Mouse (Mus musculus) midbrain, embryonic 16.5 days (tissue): ENCODE data around the gene Galntl5. TPM values are rescaled to one million over a fixed set of nuclear protein-coding genes. Genes with fewer than 3 reads are reported as not detected.
"Not testable (repeated sequence)": the region's sequence is repeated elsewhere in the genome, so short reads cannot be mapped to it uniquely, and the experiment has no call there.

Experiments
- ATAC-seq: fragments of 200-750 bp; cut with Nextera tagmentation; 2 replicates; pipeline ENCODE4 v1.8.0; 2017; ENCODE audit warnings: moderate TSS enrichment
- H3K27ac ChIP-seq: fragments of 300-500 bp; sonication (generic); 2 replicates; pipeline ENCODE4 v1.5.1; 2014; ENCODE audit warnings: mild to moderate bottlenecking, low read length, mixed read lengths
- H3K27me3 ChIP-seq: fragments of 300-500 bp; sonication (generic); 2 replicates; pipeline ENCODE4 v1.6.1; 2014; ENCODE audit warnings: low read depth, low read length, mixed read lengths; ENCODE audit not compliant: control insufficient read depth, insufficient read depth
- H3K36me3 ChIP-seq: fragments of 300-500 bp; sonication (generic); 2 replicates; pipeline ENCODE4 v1.6.1; 2014; ENCODE audit warnings: mild to moderate bottlenecking, low read length, moderate library complexity, mixed read lengths; ENCODE audit not compliant: control insufficient read depth, insufficient read depth
- H3K4me1 ChIP-seq: fragments of 300-500 bp; sonication (generic); 2 replicates; pipeline ENCODE4 v1.6.1; 2014; ENCODE audit warnings: mild to moderate bottlenecking, low read length, mixed read lengths; ENCODE audit not compliant: control insufficient read depth, insufficient read depth
- H3K4me2 ChIP-seq: fragments of 300-500 bp; sonication (generic); 2 replicates; pipeline ENCODE4 v1.6.1; 2014; ENCODE audit warnings: mild to moderate bottlenecking, low read length, mixed read lengths
- H3K4me3 ChIP-seq: fragments of 300-500 bp; sonication (generic); 2 replicates; pipeline ENCODE4 v1.5.1; 2014; ENCODE audit warnings: low read depth, mild to moderate bottlenecking, low read length, moderate library complexity, mixed read lengths
- H3K9ac ChIP-seq: fragments of 300-500 bp; sonication (generic); 2 replicates; pipeline ENCODE4 v1.6.1; 2014; ENCODE audit warnings: low read depth, low read length, mixed read lengths
- H3K9me3 ChIP-seq: fragments of 300-500 bp; sonication (generic); replicated peaks from 2 replicates; pipeline ENCODE4 v1.6.1; 2014; ENCODE audit warnings: mild to moderate bottlenecking, low read length, mixed read lengths; ENCODE audit not compliant: control insufficient read depth, poor library complexity, severe bottlenecking
- WGBS: fragments of 180-500 bp; shearing (Covaris S2); extraction: QIAGEN DNeasy Blood & Tissue Kit; methylation state at CpG from one replicate; pipeline ENCODE4 v1.1.7; 2014; 5-methylcytosine and 5-hydroxymethylcytosine counted together
- polyA plus RNA-seq: library from polyadenylated mRNA; unstranded; fragments of >200 nt; fragmentation: Nextera tagmentation; extraction: Ambion mirVana; gene quantifications from 2 replicates; pipeline ENCODE4 v1.2.1, GENCODE M21; 2015

The Galntl5 gene
- polyA plus RNA-seq, 1 experiment from 2014 or later = not detected

DNA sequence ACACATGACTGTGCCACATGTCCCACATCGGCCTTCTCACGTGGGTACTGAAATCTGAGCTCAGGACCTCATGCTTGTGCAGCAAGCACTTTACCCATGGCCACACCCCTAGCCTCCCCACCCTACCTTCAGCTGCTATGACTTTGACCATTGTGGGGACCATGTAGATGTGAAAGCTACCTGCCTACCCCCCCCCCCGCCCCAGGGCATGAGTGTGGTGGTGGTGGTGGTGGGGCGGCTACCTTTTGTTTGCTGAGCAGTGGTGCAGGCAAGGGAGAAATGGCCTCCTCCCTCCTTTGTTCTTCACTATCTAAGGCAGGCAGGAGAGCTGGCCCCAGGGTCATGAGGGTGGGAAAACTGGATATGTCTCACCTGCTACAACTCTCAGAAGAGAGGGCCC, 18.3 kb upstream of the Galntl5 start:
- 86% methylated on average over 4 of the region's 4 CpGs for WGBS
- Histone ChIP-seq H3K27ac (no peak overlapping the region), H3K9me3 (no peaks in the 10 kb centered on the region), H3K4me3 (no peak overlapping the region), H3K4me2 (no peak overlapping the region), H3K27me3 (no peaks in the 10 kb centered on the region), H3K9ac (no peak overlapping the region), H3K36me3 (no peaks in the 10 kb centered on the region), H3K4me1 (no peaks in the 10 kb centered on the region)
- no peak for ATAC-seq

- Histone ChIP-seq H3K4me1 (no peaks in the 10 kb centered on the region), H3K9me3 (no peaks in the 10 kb centered on the region), H3K36me3 (no peaks in the 10 kb centered on the region), H3K4me3 (no peak overlapping the region), H3K27me3 (no peaks in the 10 kb centered on the region), H3K27ac (no peak overlapping the region), H3K9ac (no peak overlapping the region), H3K4me2 (no peak overlapping the region)
- ATAC-seq = no peak
- WGBS = 91% methylated on average over 3 of the region's 3 CpGs
These were observed 17.3 kb upstream of the Galntl5 start for GRCm38 (mm10) chr5:25163938-25164337.

GRCm38 (mm10) chr5:25164341-25164740, 16.9 kb upstream of the Galntl5 start:
- no peaks in the 10 kb centered on the region for H3K4me1 ChIP-seq
- H3K9me3 ChIP-seq = no peaks in the 10 kb centered on the region
- no peak overlapping the region for H3K4me3 ChIP-seq
- ATAC-seq = no peak
- 80% methylated on average over 1 of the region's 1 CpGs for WGBS
- H3K27me3 ChIP-seq = no peaks in the 10 kb centered on the region
- H3K27ac ChIP-seq = no peak overlapping the region
- no peaks in the 10 kb centered on the region for H3K36me3 ChIP-seq
- no peak overlapping the region for H3K4me2 ChIP-seq
- no peak overlapping the region for H3K9ac ChIP-seq

DNA sequence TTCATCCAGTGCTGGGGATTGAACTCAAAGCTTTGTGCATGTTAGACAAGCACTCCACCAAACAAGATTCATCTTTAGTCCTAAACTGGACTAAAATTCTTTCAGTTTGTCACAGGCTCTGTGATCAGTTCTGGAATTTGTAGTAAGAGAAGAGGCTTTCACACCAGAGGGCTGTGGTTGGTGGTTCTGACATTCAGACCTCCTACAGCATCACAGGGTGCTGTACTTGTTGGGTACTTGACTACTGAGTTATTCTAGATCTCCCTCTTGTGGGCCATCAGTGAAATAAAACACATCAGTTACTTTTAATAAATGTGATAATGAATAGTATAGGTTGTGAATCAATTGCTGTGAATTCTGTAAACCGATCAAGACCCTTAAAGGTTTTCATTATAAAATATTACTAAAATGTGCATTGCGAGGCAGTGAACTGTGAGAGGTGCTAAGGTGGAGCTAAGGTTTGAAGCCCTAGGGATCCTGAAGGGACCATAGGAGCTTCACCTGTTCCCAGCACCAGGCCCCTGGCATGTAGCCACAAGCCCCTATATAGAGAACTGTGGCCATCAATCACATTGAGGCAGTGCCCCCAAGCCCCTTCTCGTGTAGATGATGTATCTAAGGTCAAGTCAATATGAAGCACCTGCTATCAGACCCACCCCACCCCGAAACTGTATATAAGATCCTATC, 16.0 kb upstream of the Galntl5 start:
- no peaks in the 10 kb centered on the region for H3K36me3 ChIP-seq
- H3K9ac ChIP-seq = no peak overlapping the region
- no peaks in the 10 kb centered on the region for H3K9me3 ChIP-seq
- no peaks in the 10 kb centered on the region for H3K4me1 ChIP-seq
- no peak overlapping the region for H3K27ac ChIP-seq
- H3K4me2 ChIP-seq = no peak overlapping the region
- no peak for ATAC-seq
- H3K27me3 ChIP-seq = no peaks in the 10 kb centered on the region
- WGBS = 91% methylated on average over 4 of the region's 4 CpGs
- H3K4me3 ChIP-seq = no peak overlapping the region

GRCm38 (mm10) chr5:25165789-25166135, 15.5 kb upstream of the Galntl5 start:
- WGBS = 89% methylated on average over 3 of the region's 3 CpGs
- H3K27ac ChIP-seq = no peak overlapping the region
- H3K9me3 ChIP-seq = no peaks in the 10 kb centered on the region
- no peak overlapping the region for H3K4me3 ChIP-seq
- ATAC-seq = no peak
- H3K4me1 ChIP-seq = no peaks in the 10 kb centered on the region
- no peak overlapping the region for H3K4me2 ChIP-seq
- H3K9ac ChIP-seq = no peak overlapping the region
- H3K27me3 ChIP-seq = no peaks in the 10 kb centered on the region
- no peaks in the 10 kb centered on the region for H3K36me3 ChIP-seq

GRCm38 (mm10) chr5:25166665-25167064, 14.6 kb upstream of the Galntl5 start:
- no peaks in the 10 kb centered on the region for H3K36me3 ChIP-seq
- ATAC-seq = no peak
- no peaks in the 10 kb centered on the region for H3K27me3 ChIP-seq
- H3K9ac ChIP-seq = no peak overlapping the region
- WGBS = 84% methylated on average over 4 of the region's 4 CpGs
- H3K4me2 ChIP-seq = no peak overlapping the region
- H3K4me3 ChIP-seq = no peak overlapping the region
- H3K9me3 ChIP-seq = no peaks in the 10 kb centered on the region
- H3K27ac ChIP-seq = no peak overlapping the region
- H3K4me1 ChIP-seq = no peaks in the 10 kb centered on the region

- not testable (repeated sequence) for H3K4me3 ChIP-seq, H3K27ac ChIP-seq, H3K4me1 ChIP-seq, H3K9ac ChIP-seq, H3K36me3 ChIP-seq, H3K4me2 ChIP-seq, ATAC-seq, H3K9me3 ChIP-seq, H3K27me3 ChIP-seq
- WGBS = 95% methylated on average over 5 of the region's 5 CpGs
These were observed 3.3 kb upstream of the Galntl5 start for GRCm38 (mm10) chr5:25177937-25178336.

GRCm38 (mm10) chr5:25178543-25178942, 2.7 kb upstream of the Galntl5 start:
- not testable (repeated sequence) for H3K9me3 ChIP-seq, ATAC-seq, H3K4me1 ChIP-seq, H3K27me3 ChIP-seq, H3K9ac ChIP-seq, H3K27ac ChIP-seq, H3K36me3 ChIP-seq, H3K4me2 ChIP-seq, H3K4me3 ChIP-seq
- WGBS = 90% methylated on average over 4 of the region's 4 CpGs

DNA sequence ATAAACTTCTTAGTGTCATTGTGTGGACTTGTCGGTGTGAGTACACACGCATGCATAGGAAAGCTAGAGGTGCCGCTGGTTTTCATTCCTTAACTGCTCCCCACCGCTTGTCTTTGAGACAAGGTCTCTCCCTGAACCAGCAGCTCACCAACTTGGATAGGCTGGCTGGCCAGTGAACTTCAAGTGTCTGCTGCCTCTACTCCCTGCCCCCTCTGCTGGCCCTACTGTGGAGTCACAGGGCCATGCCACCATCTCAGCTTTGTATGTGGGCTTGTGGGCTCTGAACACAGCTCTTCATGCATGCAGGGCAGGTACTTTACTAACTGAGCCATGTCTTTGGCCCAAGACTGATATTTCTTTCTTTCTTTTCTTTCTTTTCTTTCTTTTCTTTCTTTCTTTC, 2.0 kb upstream of the Galntl5 start:
- 100% methylated on average over 4 of the region's 4 CpGs for WGBS
- Histone ChIP-seq H3K27ac (no peak overlapping the region), H3K27me3 (no peaks in the 10 kb centered on the region), H3K36me3 (no peaks in the 10 kb centered on the region), H3K4me2 (no peak overlapping the region), H3K4me1 (no peaks in the 10 kb centered on the region), H3K9me3 (no peaks in the 10 kb centered on the region), H3K4me3 (no peak overlapping the region), H3K9ac (no peak overlapping the region)
- no peak for ATAC-seq
